Mouse (Mus musculus) MEL (cell line): ENCODE measurements around the gene Psmc3. TPM values are rescaled to one million over a fixed set of nuclear protein-coding genes. Genes with fewer than 3 reads are reported as not detected.

Source experiments
- DNase-seq: peaks from one replicate; pipeline ENCODE4 v3.0.0; 2011; ENCODE audit warnings: low read depth, low spot score
- H3K27ac ChIP-seq: 2 replicates; pipeline ENCODE4 v1.5.1; 2012; ENCODE audit warnings: low read depth, mild to moderate bottlenecking, control low read depth, low read length, moderate library complexity; ENCODE audit not compliant: control insufficient read depth
- H3K27me3 ChIP-seq, 2 experiments: fragments of 150-350 bp in 1 of 2; sonication (generic) in 1 of 2; 2 replicates each; pipeline ENCODE4 v1.6.1; 2012; ENCODE audit warnings: low read length in 2 of 2, mild to moderate bottlenecking in 2 of 2, improper control_type of control experiment in 1 of 2, moderate library complexity in 1 of 2; ENCODE audit not compliant: insufficient read depth in 2 of 2, control insufficient read depth in 1 of 2
- H3K36me3 ChIP-seq, 2 experiments: 2 replicates each; pipeline ENCODE4 v1.6.1; 2012 to 2014; ENCODE audit warnings: low read length in 2 of 2, improper control_type of control experiment in 1 of 2, inconsistent platforms in 1 of 2, mild to moderate bottlenecking in 1 of 2; ENCODE audit not compliant: insufficient read depth in 2 of 2, control insufficient read depth in 1 of 2
- H3K4me1 ChIP-seq, 2 experiments: fragments of 150-350 bp in 1 of 2; sonication (generic) in 1 of 2; 2 replicates each; pipeline ENCODE4 v1.6.1; 2012; ENCODE audit warnings: low read length in 2 of 2, improper control_type of control experiment in 1 of 2, mild to moderate bottlenecking in 1 of 2; ENCODE audit not compliant: insufficient read depth in 2 of 2, control insufficient read depth in 1 of 2
- H3K4me3 ChIP-seq, 2 experiments: fragments of 150-350 bp in 1 of 2; sonication (generic) in 1 of 2; 2 replicates each; pipeline ENCODE4 v1.5.1; 2012; ENCODE audit warnings: low read depth in 2 of 2, low read length in 2 of 2, mild to moderate bottlenecking in 2 of 2, moderate library complexity in 2 of 2, control low read depth in 1 of 2, improper control_type of control experiment in 1 of 2; ENCODE audit not compliant: control insufficient read depth in 1 of 2, insufficient read depth in 1 of 2
- H3K79me2 ChIP-seq: 2 replicates; pipeline ENCODE4 v1.6.1; 2012; ENCODE audit warnings: mild to moderate bottlenecking, low read length, moderate library complexity; ENCODE audit not compliant: control insufficient read depth, poor library complexity, insufficient read depth
- H3K9ac ChIP-seq: 2 replicates; pipeline ENCODE4 v1.6.1; 2012; ENCODE audit warnings: low read depth, mild to moderate bottlenecking, control low read depth, low read length, moderate library complexity; ENCODE audit not compliant: control insufficient read depth, poor library complexity, severe bottlenecking
- H3K9me3 ChIP-seq: fragments of 150-350 bp; sonication (generic); replicated peaks from 2 replicates; pipeline ENCODE4 v1.6.1; 2012; ENCODE audit warnings: mild to moderate bottlenecking, low read length, improper control_type of control experiment, moderate library complexity; ENCODE audit not compliant: insufficient read depth
- BHLHE40 ChIP-seq: IDR thresholded peaks from 2 replicates; pipeline ENCODE4 v1.6.1; 2012; ENCODE audit warnings: low read depth, mild to moderate bottlenecking, inconsistent platforms, low read length, improper control_type of control experiment, borderline replicate concordance
- CHD1 ChIP-seq: IDR thresholded peaks from 2 replicates; pipeline ENCODE4 v1.6.1; 2012; ENCODE audit warnings: low read depth, mild to moderate bottlenecking, inconsistent platforms, low read length, improper control_type of control experiment
- CHD2 ChIP-seq: IDR thresholded peaks from 2 replicates; pipeline ENCODE4 v1.6.1; 2011; ENCODE audit warnings: low read length, improper control_type of control experiment
- CTCF ChIP-seq, 3 experiments: IDR thresholded peaks in 2 of 3; conservative IDR thresholded peaks in 1 of 3; 2 replicates each; pipeline ENCODE4 v1.5.1; 2011 to 2012; ENCODE audit warnings: low read length in 3 of 3, low read depth in 2 of 3, mild to moderate bottlenecking in 2 of 3, improper control_type of control experiment in 1 of 3, inconsistent platforms in 1 of 3, mixed read lengths in 1 of 3, moderate library complexity in 1 of 3; ENCODE audit not compliant: control insufficient read depth in 1 of 3, insufficient read depth in 1 of 3, poor library complexity in 1 of 3, severe bottlenecking in 1 of 3
- ELF1 ChIP-seq: IDR thresholded peaks from 2 replicates; pipeline ENCODE4 v1.6.1; 2014; ENCODE audit warnings: low read depth, mild to moderate bottlenecking, inconsistent platforms, low read length, improper control_type of control experiment, moderate library complexity
- EP300 ChIP-seq, 2 experiments: IDR thresholded peaks; 2 replicates each; pipeline ENCODE4 v1.6.1; 2011; ENCODE audit warnings: improper control_type of control experiment in 2 of 2, low read length in 2 of 2, low read depth in 1 of 2, mild to moderate bottlenecking in 1 of 2
- ETS1 ChIP-seq: IDR thresholded peaks from 2 replicates; pipeline ENCODE4 v1.6.1; 2012; ENCODE audit warnings: low read depth, mild to moderate bottlenecking, inconsistent platforms, low read length, improper control_type of control experiment, moderate library complexity
- GABPA ChIP-seq: IDR thresholded peaks from 2 replicates; pipeline ENCODE4 v1.6.1; 2012; ENCODE audit warnings: low read depth, mild to moderate bottlenecking, inconsistent platforms, low read length, improper control_type of control experiment, moderate library complexity
- HCFC1 ChIP-seq: IDR thresholded peaks from 2 replicates; pipeline ENCODE4 v1.6.1; 2012; ENCODE audit warnings: low read depth, mild to moderate bottlenecking, inconsistent platforms, low read length, improper control_type of control experiment, moderate library complexity
- JUND ChIP-seq: IDR thresholded peaks from 2 replicates; pipeline ENCODE4 v1.6.1; 2011; ENCODE audit warnings: low read depth, mild to moderate bottlenecking, improper control_type of control experiment, low read length
- KAT2A ChIP-seq: conservative IDR thresholded peaks from 2 replicates; pipeline ENCODE4 v1.6.1; 2012; ENCODE audit warnings: low read depth, low read length, improper control_type of control experiment, inconsistent platforms
- MAX ChIP-seq: IDR thresholded peaks from 2 replicates; pipeline ENCODE4 v1.6.1; 2011; ENCODE audit warnings: low read length, improper control_type of control experiment
- MAZ ChIP-seq: IDR thresholded peaks from 2 replicates; pipeline ENCODE4 v1.6.1; 2012; ENCODE audit warnings: low read depth, mild to moderate bottlenecking, inconsistent platforms, low read length, improper control_type of control experiment
- MEF2A ChIP-seq: IDR thresholded peaks from 2 replicates; pipeline ENCODE4 v1.6.1; 2014; ENCODE audit warnings: low read depth, mild to moderate bottlenecking, inconsistent platforms, low read length, improper control_type of control experiment; ENCODE audit not compliant: poor library complexity, insufficient replicate concordance, severe bottlenecking; ENCODE audit errors: extremely low read depth
- MXI1 ChIP-seq: IDR thresholded peaks from 2 replicates; pipeline ENCODE4 v1.6.1; 2011; ENCODE audit warnings: mild to moderate bottlenecking, low read depth, low read length, improper control_type of control experiment
- MYB ChIP-seq: IDR thresholded peaks from 2 replicates; pipeline ENCODE4 v1.6.1; 2011; ENCODE audit warnings: mild to moderate bottlenecking, low read depth, low read length, improper control_type of control experiment
- MYC ChIP-seq: IDR thresholded peaks from 2 replicates; pipeline ENCODE4 v1.6.1; 2011; ENCODE audit warnings: low read depth, mild to moderate bottlenecking, low read length, improper control_type of control experiment, moderate library complexity
- NELFE ChIP-seq: IDR thresholded peaks from 2 replicates; pipeline ENCODE4 v1.6.1; 2011; ENCODE audit warnings: low read depth, low read length, improper control_type of control experiment
- POLR2A ChIP-seq, 2 experiments: IDR thresholded peaks; 2 replicates each; pipeline ENCODE4 v1.6.1; 2011 to 2012; ENCODE audit warnings: low read length in 2 of 2, mild to moderate bottlenecking in 2 of 2, control low read depth in 1 of 2, improper control_type of control experiment in 1 of 2, low read depth in 1 of 2, moderate library complexity in 1 of 2; ENCODE audit not compliant: control insufficient read depth in 1 of 2, insufficient read depth in 1 of 2, poor library complexity in 1 of 2
- POLR2AphosphoS5 ChIP-seq: IDR thresholded peaks from 2 replicates; pipeline ENCODE4 v1.6.1; 2012; ENCODE audit warnings: low read depth, borderline replicate concordance, mild to moderate bottlenecking, inconsistent platforms, low read length, moderate library complexity, mixed read lengths
- RAD21 ChIP-seq: IDR thresholded peaks from 2 replicates; pipeline ENCODE4 v1.6.1; 2011; ENCODE audit warnings: mild to moderate bottlenecking, low read depth, low read length, improper control_type of control experiment
- RCOR1 ChIP-seq: IDR thresholded peaks from 2 replicates; pipeline ENCODE4 v1.6.1; 2012; ENCODE audit warnings: low read depth, mild to moderate bottlenecking, inconsistent platforms, low read length, improper control_type of control experiment
- SIN3A ChIP-seq: IDR thresholded peaks from 2 replicates; pipeline ENCODE4 v1.6.1; 2012; ENCODE audit warnings: low read length, improper control_type of control experiment, inconsistent platforms
- SMC3 ChIP-seq: IDR thresholded peaks from 2 replicates; pipeline ENCODE4 v1.6.1; 2011; ENCODE audit warnings: low read depth, low read length, improper control_type of control experiment
- TBP ChIP-seq: IDR thresholded peaks from 2 replicates; pipeline ENCODE4 v1.8.0; 2011; ENCODE audit warnings: low read depth, low read length, improper control_type of control experiment
- UBTF ChIP-seq: IDR thresholded peaks from 2 replicates; pipeline ENCODE4 v1.6.1; 2012; ENCODE audit warnings: low read depth, mild to moderate bottlenecking, inconsistent platforms, low read length, improper control_type of control experiment, moderate library complexity, borderline replicate concordance; ENCODE audit not compliant: insufficient read depth
- USF1 ChIP-seq: IDR thresholded peaks from 2 replicates; pipeline ENCODE4 v1.6.1; 2014; ENCODE audit warnings: low read depth, mild to moderate bottlenecking, inconsistent platforms, low read length, improper control_type of control experiment, moderate library complexity
- ZC3H11A ChIP-seq: IDR thresholded peaks from 2 replicates; pipeline ENCODE4 v1.6.1; 2012; ENCODE audit warnings: low read depth, mild to moderate bottlenecking, inconsistent platforms, low read length, improper control_type of control experiment
- ZKSCAN1 ChIP-seq: IDR thresholded peaks from 2 replicates; pipeline ENCODE4 v1.6.1; 2012; ENCODE audit warnings: low read depth, mild to moderate bottlenecking, inconsistent platforms, low read length, improper control_type of control experiment, moderate library complexity
- ZMIZ1 ChIP-seq: IDR thresholded peaks from 2 replicates; pipeline ENCODE4 v1.6.1; 2012; ENCODE audit warnings: low read depth, mild to moderate bottlenecking, inconsistent platforms, low read length, improper control_type of control experiment, moderate library complexity
- ZNF384 ChIP-seq: IDR thresholded peaks from 2 replicates; pipeline ENCODE4 v1.6.1; 2012; ENCODE audit warnings: low read depth, mild to moderate bottlenecking, inconsistent platforms, low read length, improper control_type of control experiment
- polyA plus RNA-seq, 2 experiments: library from polyadenylated mRNA; stranded (reverse) in 1 of 2; unstranded in 1 of 2; fragments of >175 nt in 1 of 2; fragments of >200 nt in 1 of 2; gene quantifications; 2 replicates each; pipeline versions ENCODE4 v1.2.1 to v1.2.4; 2012; ENCODE audit warnings: low replicate concordance in 2 of 2, low read depth in 1 of 2; ENCODE audit not compliant: insufficient read length in 2 of 2, insufficient read depth in 1 of 2, missing spikeins in 1 of 2
- total RNA-seq: library from RNA; depleted of rRNA; stranded (reverse); fragments of 300-350 nt; gene quantifications from 2 replicates; pipeline ENCODE4 v1.2.3, GENCODE M21; 2012

Gene Psmc3
- total and polyA plus RNA-seq, 3 experiments: 259 to 1,459 (median 428) TPM

- Histone ChIP-seq H3K27ac (no peak overlapping the region), H3K4me3 (no peak overlapping the region), H3K9ac (no peak overlapping the region), H3K36me3 (peaks cover 0 to 11% of the 10 kb centered on the region in 2 experiments; a peak in 2 of 4 replicates), H3K9me3 (no peaks in the 10 kb centered on the region), H3K79me2 (no peaks in the 10 kb centered on the region), H3K27me3 (no peaks in the 10 kb centered on the region)
- TF ChIP-seq MYC: no peak
- TF ChIP-seq ZKSCAN1: no peak
- TF ChIP-seq SMC3: no peak
- TF ChIP-seq RCOR1: no peak
- no peak for TF ChIP-seq USF1
- no peak for TF ChIP-seq CHD2
- no peak for TF ChIP-seq HCFC1
- TF ChIP-seq MAZ: no peak
- TF ChIP-seq, all 39 proteins: peak for 0
- H3K4me1 ChIP-seq: peaks cover 6 to 15% of the 10 kb centered on the region in 2 experiments
- DNase-seq: no peak
Measured at GRCm38 (mm10) chr2:91031216-91031615, 22.6 kb upstream of the Psmc3 start.

- H3K9me3 ChIP-seq: no peaks in the 10 kb centered on the region
- DNase-seq: peak; percentile 74
- peak overlapping the region; percentile 38; the same call in 1 of the 2 replicates for H3K9ac ChIP-seq
- TF ChIP-seq MAZ: no peak
- TF ChIP-seq HCFC1: no peak
- TF ChIP-seq ZMIZ1: no peak
- TF ChIP-seq RCOR1: no peak
- no peak for TF ChIP-seq POLR2A (IDR thresholded peaks at IDR 0.05; ENCODE audit: control insufficient read depth in 1 of 2, insufficient read depth in 1 of 2, low read depth in 1 of 2, low read length in 2 of 2, poor library complexity in 1 of 2)
- peak; percentile 29 to 64 (median 37) for TF ChIP-seq CTCF (IDR thresholded peaks at IDR 0.05 in 2 of 3, conservative IDR thresholded peaks at IDR 0.05 in 1 of 3; ENCODE audit: control insufficient read depth in 1 of 3, insufficient read depth in 1 of 3, low read depth in 2 of 3, low read length in 3 of 3, poor library complexity in 1 of 3, severe bottlenecking in 1 of 3)
- no peak for TF ChIP-seq CHD1
- no peak for TF ChIP-seq NELFE
- no peak for TF ChIP-seq TBP
- no peak for TF ChIP-seq POLR2AphosphoS5
- TF ChIP-seq ZKSCAN1: no peak
- no peak for TF ChIP-seq UBTF
- TF ChIP-seq RAD21: peak; percentile 68
- no peak for TF ChIP-seq KAT2A
- no peak for TF ChIP-seq GABPA
- TF ChIP-seq BHLHE40: no peak
- TF ChIP-seq JUND: no peak
- no peak for TF ChIP-seq ETS1
- TF ChIP-seq MEF2A: no peak
- no peak for TF ChIP-seq ELF1
- TF ChIP-seq MXI1: peak; percentile 77
- no peak for TF ChIP-seq MYB
- peak; percentile 56; the same call in 1 of the 2 replicates for TF ChIP-seq ZC3H11A
- peak; percentile 41; the same call in 1 of the 2 replicates for TF ChIP-seq SIN3A
- peak; percentile 77 for TF ChIP-seq ZNF384
- peak; percentile 93 for TF ChIP-seq MAX
- TF ChIP-seq EP300 (IDR thresholded peaks at IDR 0.05; ENCODE audit: low read depth in 1 of 2, low read length in 2 of 2): no peak
- TF ChIP-seq USF1: peak; percentile 87
- TF ChIP-seq CHD2: no peak
Measured at GRCm38 (mm10) chr2:91033000-91033399, 20.8 kb upstream of the Psmc3 start.

More at GRCm38 (mm10) chr2:91033000-91033399, 20.8 kb upstream of the Psmc3 start:
- Histone ChIP-seq H3K4me3 (no peak overlapping the region), H3K36me3 (peaks cover 0 to 5% of the 10 kb centered on the region in 2 experiments; a peak in 2 of 4 replicates), H3K4me1 (peaks cover 4 to 7% of the 10 kb centered on the region in 2 experiments; a peak in 3 of 4 replicates), H3K27ac (no peak overlapping the region), H3K27me3 (no peaks in the 10 kb centered on the region), H3K79me2 (no peaks in the 10 kb centered on the region)
